Mouse (Mus musculus) heart, embryonic 11.5 days (tissue): ENCODE measurements at regions not wholly inside any gene's neighbourhood (a gene's known extent, or its start where the extent isn't known, plus 50 kb on each side); places are given as distances from the start of the nearest gene placed in this dataset.

ENCODE experiments used
- ATAC-seq: fragments of 200-750 bp; cut with Nextera tagmentation; replicated peaks from 2 replicates; pipeline ENCODE4 v1.8.0; 2017; ENCODE audit warnings: moderate library complexity; ENCODE audit not compliant: insufficient number of reproducible peaks, low FRiP score, low TSS enrichment
- H3K27ac ChIP-seq: fragments of 300-500 bp; sonication (generic); 2 replicates; pipeline ENCODE4 v1.5.1; 2014; ENCODE audit warnings: mild to moderate bottlenecking, low read depth, low read length
- H3K27me3 ChIP-seq: fragments of 300-500 bp; sonication (generic); 2 replicates; pipeline ENCODE4 v1.6.1; 2014; ENCODE audit warnings: mild to moderate bottlenecking, low read length, mixed read lengths; ENCODE audit not compliant: control insufficient read depth, insufficient read depth
- H3K36me3 ChIP-seq: fragments of 300-500 bp; sonication (generic); 2 replicates; pipeline ENCODE4 v1.6.1; 2014; ENCODE audit warnings: mild to moderate bottlenecking, low read length, moderate library complexity, mixed read lengths; ENCODE audit not compliant: control insufficient read depth, insufficient read depth
- H3K4me1 ChIP-seq: fragments of 300-500 bp; sonication (generic); 2 replicates; pipeline ENCODE4 v1.6.1; 2014; ENCODE audit warnings: low read length; ENCODE audit not compliant: control insufficient read depth, insufficient read depth
- H3K4me2 ChIP-seq: fragments of 300-500 bp; sonication (generic); 2 replicates; pipeline ENCODE4 v1.6.1; 2014; ENCODE audit warnings: mild to moderate bottlenecking, moderate library complexity
- H3K4me3 ChIP-seq: fragments of 300-500 bp; sonication (generic); 2 replicates; pipeline ENCODE4 v1.5.1; 2014; ENCODE audit warnings: low read depth, low read length
- H3K9ac ChIP-seq: fragments of 300-500 bp; sonication (generic); 2 replicates; pipeline ENCODE4 v1.6.1; 2014; ENCODE audit warnings: mild to moderate bottlenecking, low read depth, low read length, moderate library complexity
- H3K9me3 ChIP-seq: fragments of 300-500 bp; sonication (generic); replicated peaks from 2 replicates; pipeline ENCODE4 v1.6.1; 2016; ENCODE audit warnings: low read length; ENCODE audit not compliant: control insufficient read depth
- WGBS: fragments of 180-500 bp; shearing (Covaris S2); extraction: QIAGEN DNeasy Blood & Tissue Kit; methylation state at CpG from one replicate; pipeline ENCODE4 v1.1.7; 2014; ENCODE audit not compliant: insufficient replicate concordance; 5-methylcytosine and 5-hydroxymethylcytosine counted together

DNA sequence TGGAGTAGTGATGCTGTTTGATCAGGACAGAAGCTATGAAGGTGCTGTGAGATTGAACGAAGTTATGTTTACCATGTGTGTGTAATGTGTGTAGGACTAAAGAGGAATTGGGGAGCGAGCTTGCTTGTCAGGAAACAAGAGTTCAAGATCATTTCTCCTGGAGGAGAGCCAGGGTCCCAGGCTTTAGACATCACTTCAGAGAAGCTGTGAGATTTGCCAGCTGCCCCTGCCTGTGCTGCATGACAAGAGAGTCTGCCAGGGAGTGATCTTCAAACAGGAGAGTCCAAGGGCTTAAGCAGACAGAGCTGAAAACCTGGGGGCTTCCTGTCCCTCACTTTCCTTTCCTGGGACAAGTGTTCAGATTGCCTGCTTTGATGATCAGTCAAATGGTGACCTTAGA is 818.3 kb downstream of the Tmem114 start:
- no peaks in the 10 kb centered on the region for H3K36me3 ChIP-seq
- H3K27ac ChIP-seq, result no peak overlapping the region
- no peak overlapping the region for H3K4me2 ChIP-seq
- H3K4me3 ChIP-seq, result no peak overlapping the region
- H3K27me3 ChIP-seq, result no peaks in the 10 kb centered on the region
- no peaks in the 10 kb centered on the region for H3K4me1 ChIP-seq
- no peak overlapping the region for H3K9ac ChIP-seq
- ATAC-seq, result no peak
- no peaks in the 10 kb centered on the region for H3K9me3 ChIP-seq
- 54% methylated on average over 2 of the region's 2 CpGs for WGBS

- Histone ChIP-seq H3K9me3 (no peaks in the 10 kb centered on the region), H3K27ac (no peak overlapping the region), H3K36me3 (no peaks in the 10 kb centered on the region), H3K9ac (no peak overlapping the region), H3K27me3 (no peaks in the 10 kb centered on the region), H3K4me2 (no peak overlapping the region), H3K4me1 (no peaks in the 10 kb centered on the region), H3K4me3 (no peak overlapping the region)
- ATAC-seq, result no peak
- WGBS, result 39% methylated on average over 1 of the region's 1 CpGs
Measured at GRCm38 (mm10) chr16:7602428-7602827, 822.5 kb downstream of the Tmem114 start.

- Histone ChIP-seq H3K4me3 (no peak overlapping the region), H3K9me3 (no peaks in the 10 kb centered on the region), H3K4me1 (no peaks in the 10 kb centered on the region), H3K27ac (no peak overlapping the region), H3K36me3 (no peaks in the 10 kb centered on the region), H3K27me3 (no peaks in the 10 kb centered on the region), H3K4me2 (no peak overlapping the region), H3K9ac (no peak overlapping the region)
- 57% methylated on average over 3 of the region's 3 CpGs for WGBS
- no peak for ATAC-seq
Measured at GRCm38 (mm10) chr16:7574879-7575278, 850.1 kb downstream of the Tmem114 start.

- 64% methylated on average over 2 of the region's 2 CpGs for WGBS
- no peaks in the 10 kb centered on the region for H3K4me1 ChIP-seq
- H3K9ac ChIP-seq, result no peak overlapping the region
- H3K9me3 ChIP-seq, result no peaks in the 10 kb centered on the region; the same call in 1 of the 2 replicates
- no peaks in the 10 kb centered on the region for H3K27me3 ChIP-seq
- no peak for ATAC-seq
- no peak overlapping the region for H3K4me3 ChIP-seq
- H3K27ac ChIP-seq, result no peak overlapping the region
- H3K4me2 ChIP-seq, result no peak overlapping the region
- H3K36me3 ChIP-seq, result no peaks in the 10 kb centered on the region
Measured at GRCm38 (mm10) chr16:7560841-7561240, 864.1 kb downstream of the Tmem114 start.

GRCm38 (mm10) chr16:7559177-7559576 is 865.8 kb downstream of the Tmem114 start:
- no peak for ATAC-seq
- H3K36me3 ChIP-seq, result no peaks in the 10 kb centered on the region
- H3K4me3 ChIP-seq, result no peak overlapping the region
- no peak overlapping the region for H3K4me2 ChIP-seq
- H3K27ac ChIP-seq, result no peak overlapping the region
- no peaks in the 10 kb centered on the region for H3K9me3 ChIP-seq
- no peak overlapping the region for H3K9ac ChIP-seq
- WGBS, result 80% methylated on average over 1 of the region's 1 CpGs
- H3K4me1 ChIP-seq, result no peaks in the 10 kb centered on the region
- no peaks in the 10 kb centered on the region for H3K27me3 ChIP-seq

DNA sequence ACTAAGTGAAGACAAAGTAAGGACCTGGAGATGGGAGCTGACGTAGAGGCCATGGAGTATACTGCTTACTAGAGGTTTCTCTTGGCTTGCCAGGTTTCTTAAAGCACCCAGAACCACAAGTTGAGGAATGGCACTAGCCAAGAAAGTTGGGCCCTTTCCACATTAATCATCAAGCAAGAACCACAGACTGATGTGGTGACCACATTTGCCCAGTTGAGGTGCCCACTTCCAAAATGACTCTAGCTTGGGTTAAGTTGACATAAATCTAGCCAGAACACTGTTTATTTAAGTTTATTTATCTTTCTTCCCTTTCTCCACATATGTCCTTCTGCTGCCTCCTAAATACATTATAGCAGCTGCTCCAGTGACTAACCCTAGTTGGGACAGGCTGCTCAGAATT is 866.3 kb downstream of the Tmem114 start:
- no peak overlapping the region for H3K27ac ChIP-seq
- ATAC-seq, result no peak
- 73% methylated on average over 1 of the region's 1 CpGs for WGBS
- H3K9ac ChIP-seq, result no peak overlapping the region
- H3K9me3 ChIP-seq, result no peaks in the 10 kb centered on the region
- no peaks in the 10 kb centered on the region for H3K27me3 ChIP-seq
- no peaks in the 10 kb centered on the region for H3K4me1 ChIP-seq
- H3K36me3 ChIP-seq, result no peaks in the 10 kb centered on the region
- no peak overlapping the region for H3K4me2 ChIP-seq
- H3K4me3 ChIP-seq, result no peak overlapping the region

DNA sequence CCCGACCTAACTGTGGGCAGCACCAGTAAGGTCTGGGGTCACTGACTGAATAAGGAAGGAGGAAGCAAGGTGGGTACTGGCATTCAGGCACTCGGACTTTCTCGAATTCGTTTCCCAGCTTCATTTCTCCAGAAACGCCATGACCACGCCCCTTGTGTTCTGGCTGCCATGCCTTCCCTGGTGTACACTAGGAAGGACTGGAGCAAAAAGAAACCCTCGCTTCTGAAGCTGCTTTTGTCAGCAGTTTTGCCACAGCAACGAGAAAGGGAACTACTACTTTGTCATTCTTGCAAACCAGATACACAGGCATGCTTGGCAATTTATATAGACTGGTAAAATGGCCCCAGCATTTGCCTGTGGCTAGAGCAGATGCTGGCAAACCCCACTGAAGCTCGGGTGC is 869.0 kb downstream of the Tmem114 start:
- Histone ChIP-seq H3K4me3 (no peak overlapping the region), H3K27me3 (no peaks in the 10 kb centered on the region), H3K4me2 (no peak overlapping the region), H3K9me3 (no peaks in the 10 kb centered on the region), H3K36me3 (no peaks in the 10 kb centered on the region), H3K9ac (no peak overlapping the region), H3K4me1 (no peaks in the 10 kb centered on the region), H3K27ac (no peak overlapping the region)
- WGBS, result 71% methylated on average over 9 of the region's 9 CpGs
- no peak for ATAC-seq

DNA sequence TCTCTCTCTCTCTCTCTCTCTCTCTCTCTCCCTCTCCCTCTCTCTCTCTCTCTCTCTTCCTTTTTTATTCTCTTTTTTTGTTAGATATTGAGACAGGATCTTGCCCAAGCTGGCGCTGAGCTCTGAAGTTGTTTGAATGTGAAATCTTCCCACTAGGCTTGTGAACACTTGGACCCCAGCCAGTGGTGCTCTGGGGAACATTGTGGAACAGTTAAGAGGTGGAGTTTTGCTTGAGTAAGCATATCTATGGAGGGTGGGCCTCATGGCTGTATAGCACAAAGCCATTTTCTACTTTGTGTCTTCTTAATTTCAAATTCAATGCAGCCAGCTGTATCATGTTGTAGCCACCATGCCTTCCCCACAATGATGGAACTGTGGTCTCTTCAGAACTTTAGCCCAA is 875.4 kb downstream of the Tmem114 start:
- no peak for ATAC-seq
- Histone ChIP-seq H3K4me1 (no peaks in the 10 kb centered on the region), H3K9me3 (no peaks in the 10 kb centered on the region), H3K4me2 (no peak overlapping the region), H3K4me3 (no peak overlapping the region), H3K27ac (no peak overlapping the region), H3K27me3 (no peaks in the 10 kb centered on the region), H3K36me3 (no peaks in the 10 kb centered on the region), H3K9ac (no peak overlapping the region)
- WGBS, result 58% methylated on average over 1 of the region's 1 CpGs

DNA sequence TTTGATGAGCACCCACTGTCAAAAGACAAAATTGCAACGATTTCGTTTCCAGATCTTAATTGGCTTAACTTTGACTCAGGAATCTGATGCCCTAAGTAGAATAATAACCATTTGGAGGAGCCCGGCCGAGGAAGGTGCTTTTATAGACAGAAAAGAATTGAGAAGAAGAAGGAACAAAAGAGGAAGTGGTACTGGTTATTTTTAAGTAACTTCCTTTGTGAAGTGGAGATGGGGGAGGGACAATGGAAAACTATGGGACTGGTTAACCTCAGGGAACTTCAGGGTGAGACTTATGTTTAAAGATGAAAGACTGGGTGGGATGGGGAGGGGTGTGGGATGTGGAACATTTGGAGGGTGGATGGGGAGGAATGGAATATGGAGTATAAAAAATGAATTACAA is 880.9 kb downstream of the Tmem114 start:
- 75% methylated on average over 4 of the region's 4 CpGs for WGBS
- Histone ChIP-seq H3K4me3 (no peak overlapping the region), H3K27ac (no peak overlapping the region), H3K9me3 (no peaks in the 10 kb centered on the region), H3K4me2 (no peak overlapping the region), H3K9ac (no peak overlapping the region), H3K27me3 (no peaks in the 10 kb centered on the region), H3K36me3 (no peaks in the 10 kb centered on the region), H3K4me1 (no peaks in the 10 kb centered on the region)
- ATAC-seq, result no peak
